Mouse (Mus musculus): ENCODE data around the gene Dnajb1. TPM values are rescaled to one million over a fixed set of nuclear protein-coding genes. Genes with fewer than 3 reads are reported as not detected.
"Not testable (repeated sequence)": the region's sequence is repeated elsewhere in the genome, so short reads cannot be mapped to it uniquely, and the experiment has no call there.

The Dnajb1 gene
- polyA plus RNA-seq, 1 experiment: 30.5 TPM

GRCm38 (mm10) chr8:83570272-83571000, 37.6 kb upstream of the Dnajb1 start:
- H3K27me3 ChIP-seq (replicated peaks): no peaks in the 10 kb centered on the region
- peaks cover 81% of the 10 kb centered on the region for H3K4me1 ChIP-seq
- H3K4me3 ChIP-seq (replicated peaks): peak overlapping the region; percentile 47
- TF ChIP-seq GATA1 (IDR thresholded peaks at IDR 0.05; ENCODE audit: borderline replicate concordance, low read length) (no peak), FLI1 (IDR thresholded peaks at IDR 0.05; ENCODE audit: low read length) (no peak)
- no peaks in the 10 kb centered on the region for H3K9me3 ChIP-seq
- H3K36me3 ChIP-seq (replicated peaks; ENCODE audit: low read length): peaks cover 66% of the 10 kb centered on the region

- H3K36me3 ChIP-seq (replicated peaks; ENCODE audit: low read length): peaks cover 71% of the 10 kb centered on the region
- H3K9me3 ChIP-seq; H3K4me3 ChIP-seq (replicated peaks); H3K27me3 ChIP-seq (replicated peaks): not testable (repeated sequence)
- peaks cover 86% of the 10 kb centered on the region for H3K4me1 ChIP-seq
Measured at GRCm38 (mm10) chr8:83571001-83571340, 37.0 kb upstream of the Dnajb1 start.

DNA sequence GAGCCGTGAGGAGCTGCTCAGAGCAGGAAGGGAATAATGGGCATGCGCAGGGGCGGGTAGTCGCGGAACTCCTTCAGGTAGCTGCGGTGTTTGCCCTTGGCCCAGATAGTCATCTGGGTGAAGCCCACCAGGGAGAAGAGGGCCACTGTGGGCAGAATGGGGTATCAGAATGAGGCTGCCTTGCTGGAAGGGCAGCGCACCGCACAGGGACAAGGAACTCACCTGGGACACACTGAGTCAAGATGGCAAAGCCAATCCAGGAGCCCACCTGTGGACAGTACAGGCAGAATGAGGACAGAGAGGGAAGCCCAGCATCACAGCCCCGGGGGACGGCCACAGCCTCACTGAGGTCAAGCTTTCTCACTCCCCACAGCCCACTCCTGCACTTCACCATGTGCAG, 36.2 kb upstream of the Dnajb1 start:
- Histone ChIP-seq H3K36me3 (replicated peaks; ENCODE audit: low read length) (peaks cover 79% of the 10 kb centered on the region), H3K27me3 (replicated peaks) (no peaks in the 10 kb centered on the region), H3K9me3 (no peaks in the 10 kb centered on the region), H3K4me1 (peaks cover 94% of the 10 kb centered on the region), H3K4me3 (replicated peaks) (no peak overlapping the region)
- TF ChIP-seq GATA1 (IDR thresholded peaks at IDR 0.05; ENCODE audit: borderline replicate concordance, low read length) (no peak), FLI1 (IDR thresholded peaks at IDR 0.05; ENCODE audit: low read length) (no peak)

DNA sequence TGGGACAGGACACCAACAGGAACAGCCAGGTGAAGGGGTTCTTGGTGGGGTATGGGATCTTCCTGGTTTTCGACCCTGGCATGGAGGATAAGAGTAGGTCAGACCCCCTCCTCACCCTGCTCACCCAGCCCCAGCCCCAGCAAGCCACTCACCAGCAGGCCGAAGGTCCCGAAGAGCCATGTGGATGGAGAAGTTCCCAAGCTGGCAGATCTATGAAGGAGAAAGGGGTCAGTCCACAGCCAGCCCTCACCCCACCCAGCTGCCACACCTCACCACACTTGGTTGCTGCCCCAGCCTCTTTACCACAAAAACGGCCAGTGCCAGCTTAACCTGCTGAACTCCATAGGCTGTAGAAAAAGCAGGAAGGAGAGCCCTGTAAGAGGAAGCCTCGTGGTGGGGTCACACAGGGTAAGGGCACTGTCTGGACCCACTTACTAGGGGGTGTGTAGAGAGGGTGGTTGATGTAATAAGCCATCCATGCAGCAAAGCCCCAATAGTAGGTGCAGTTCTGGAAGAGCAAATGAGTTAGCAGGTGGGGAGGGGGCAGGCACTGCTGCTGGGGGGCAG, 35.7 kb upstream of the Dnajb1 start:
- peaks cover 97% of the 10 kb centered on the region for H3K4me1 ChIP-seq
- H3K9me3 ChIP-seq: no peaks in the 10 kb centered on the region
- H3K27me3 ChIP-seq (replicated peaks): no peaks in the 10 kb centered on the region
- TF ChIP-seq GATA1 (IDR thresholded peaks at IDR 0.05; ENCODE audit: borderline replicate concordance, low read length) (no peak), FLI1 (IDR thresholded peaks at IDR 0.05; ENCODE audit: low read length) (no peak)
- H3K4me3 ChIP-seq (replicated peaks): no peak overlapping the region
- H3K36me3 ChIP-seq (replicated peaks; ENCODE audit: low read length): peaks cover 85% of the 10 kb centered on the region

DNA sequence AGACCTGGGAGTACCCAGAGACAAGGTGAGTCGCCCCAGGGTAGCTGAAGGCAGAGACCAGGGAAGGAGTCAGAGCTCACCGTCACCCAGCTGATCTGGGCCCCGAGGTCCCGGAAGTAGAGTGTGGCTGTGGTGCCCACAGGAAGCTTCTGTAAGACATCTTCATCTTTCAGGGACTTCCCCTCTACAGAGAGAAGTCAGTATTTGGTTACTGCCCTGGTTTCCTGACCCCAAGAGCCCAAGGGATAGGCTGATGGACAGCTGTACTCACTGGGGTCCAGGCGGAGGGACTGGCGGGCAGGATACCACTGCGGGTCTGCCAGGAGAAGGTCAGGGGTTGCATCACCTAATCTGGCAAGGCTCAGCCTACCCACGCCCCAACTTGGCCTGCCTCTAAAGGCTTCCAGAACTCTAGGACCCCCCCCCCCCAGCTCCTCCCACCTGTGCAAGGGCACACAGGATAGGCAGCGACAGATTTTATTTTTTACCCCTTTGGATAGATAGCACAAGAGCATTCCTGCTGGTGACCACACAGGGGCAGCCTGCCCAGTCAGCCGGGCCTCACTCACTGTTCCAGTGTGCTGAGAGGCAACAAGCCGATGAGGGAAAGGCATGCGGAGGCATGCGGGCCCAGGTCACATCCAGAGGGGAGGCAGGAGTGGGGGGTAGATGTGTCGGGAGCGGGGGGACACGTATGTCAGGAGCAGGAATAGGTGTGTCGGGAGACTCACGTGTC, 34.7 kb upstream of the Dnajb1 start:
- H3K27me3 ChIP-seq (replicated peaks): no peaks in the 10 kb centered on the region
- peak overlapping the region; percentile 84 for H3K4me3 ChIP-seq (replicated peaks)
- no peaks in the 10 kb centered on the region for H3K9me3 ChIP-seq
- H3K4me1 ChIP-seq: peaks cover 96% of the 10 kb centered on the region
- TF ChIP-seq FLI1 (IDR thresholded peaks at IDR 0.05; ENCODE audit: low read length) (no peak; the same call in 1 of the 2 replicates), GATA1 (IDR thresholded peaks at IDR 0.05; ENCODE audit: borderline replicate concordance, low read length) (no peak)
- H3K36me3 ChIP-seq (replicated peaks; ENCODE audit: low read length): peaks cover 90% of the 10 kb centered on the region

GRCm38 (mm10) chr8:83574631-83575315, 33.2 kb upstream of the Dnajb1 start:
- H3K27me3 ChIP-seq (replicated peaks): no peaks in the 10 kb centered on the region
- peaks cover 89% of the 10 kb centered on the region for H3K4me1 ChIP-seq
- H3K9me3 ChIP-seq: no peaks in the 10 kb centered on the region
- peak overlapping the region; percentile 46 for H3K4me3 ChIP-seq (replicated peaks)
- no peak for TF ChIP-seq FLI1 (IDR thresholded peaks at IDR 0.05; ENCODE audit: low read length)
- no peak for TF ChIP-seq GATA1 (IDR thresholded peaks at IDR 0.05; ENCODE audit: borderline replicate concordance, low read length)
- peaks cover 91% of the 10 kb centered on the region for H3K36me3 ChIP-seq (replicated peaks; ENCODE audit: low read length)

- Histone ChIP-seq H3K36me3 (replicated peaks; ENCODE audit: low read length) (peaks cover 91% of the 10 kb centered on the region), H3K4me3 (replicated peaks) (no peak overlapping the region), H3K4me1 (peaks cover 86% of the 10 kb centered on the region), H3K9me3 (no peaks in the 10 kb centered on the region), H3K27me3 (replicated peaks) (no peaks in the 10 kb centered on the region)
- TF ChIP-seq FLI1 (IDR thresholded peaks at IDR 0.05; ENCODE audit: low read length): no peak
- no peak for TF ChIP-seq GATA1 (IDR thresholded peaks at IDR 0.05; ENCODE audit: borderline replicate concordance, low read length)
Measured at GRCm38 (mm10) chr8:83575561-83576515, 32.2 kb upstream of the Dnajb1 start.

DNA sequence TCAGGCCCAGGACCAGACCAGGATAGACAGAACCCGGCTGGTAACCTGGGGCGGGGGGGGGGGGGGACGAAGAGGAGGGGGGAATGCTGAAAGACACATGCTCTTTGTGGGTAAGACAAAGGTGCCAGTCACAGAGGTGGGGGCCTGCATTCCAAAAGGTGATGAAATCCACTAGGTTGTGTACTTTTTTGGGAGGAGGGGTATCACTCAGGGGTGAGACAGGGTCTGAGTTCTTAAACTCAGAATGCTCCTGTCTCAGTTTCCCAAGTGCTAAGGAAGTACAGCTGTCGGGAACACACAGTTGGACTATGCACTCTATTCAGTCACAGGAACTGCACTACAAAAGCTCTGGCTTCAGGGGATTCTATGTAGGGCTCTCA, 31.5 kb upstream of the Dnajb1 start:
- TF ChIP-seq GATA1 (IDR thresholded peaks at IDR 0.05; ENCODE audit: borderline replicate concordance, low read length) (no peak), FLI1 (IDR thresholded peaks at IDR 0.05; ENCODE audit: low read length) (no peak)
- Histone ChIP-seq H3K4me1 (peaks cover 85% of the 10 kb centered on the region), H3K27me3 (replicated peaks) (no peaks in the 10 kb centered on the region), H3K36me3 (replicated peaks; ENCODE audit: low read length) (peaks cover 90% of the 10 kb centered on the region), H3K9me3 (no peaks in the 10 kb centered on the region), H3K4me3 (replicated peaks) (no peak overlapping the region)

GRCm38 (mm10) chr8:83576921-83577320, 31.1 kb upstream of the Dnajb1 start:
- peaks cover 90% of the 10 kb centered on the region for H3K36me3 ChIP-seq (replicated peaks; ENCODE audit: low read length)

More at GRCm38 (mm10) chr8:83576921-83577320, 31.1 kb upstream of the Dnajb1 start:
- Histone ChIP-seq H3K4me3 (replicated peaks) (no peak overlapping the region), H3K4me1 (peaks cover 85% of the 10 kb centered on the region), H3K27me3 (replicated peaks) (no peaks in the 10 kb centered on the region), H3K9me3 (no peaks in the 10 kb centered on the region)
- TF ChIP-seq GATA1 (IDR thresholded peaks at IDR 0.05; ENCODE audit: borderline replicate concordance, low read length) (no peak), FLI1 (IDR thresholded peaks at IDR 0.05; ENCODE audit: low read length) (no peak)

All from megakaryocyte, embryonic 14.5 days (primary cell).